Mouse (Mus musculus) ovary, postnatal 14 days (tissue): ENCODE measurements around the gene Elmo2.

Experiments
- DNase-seq: peaks from one replicate; pipeline ENCODE4 v3.0.0; 2022; ENCODE audit warnings: low spot score

Gene Elmo2

GRCm38 (mm10) chr2:165323484-165323883, 2.8 kb downstream of the Elmo2 start:
- no peak for DNase-seq

DNA sequence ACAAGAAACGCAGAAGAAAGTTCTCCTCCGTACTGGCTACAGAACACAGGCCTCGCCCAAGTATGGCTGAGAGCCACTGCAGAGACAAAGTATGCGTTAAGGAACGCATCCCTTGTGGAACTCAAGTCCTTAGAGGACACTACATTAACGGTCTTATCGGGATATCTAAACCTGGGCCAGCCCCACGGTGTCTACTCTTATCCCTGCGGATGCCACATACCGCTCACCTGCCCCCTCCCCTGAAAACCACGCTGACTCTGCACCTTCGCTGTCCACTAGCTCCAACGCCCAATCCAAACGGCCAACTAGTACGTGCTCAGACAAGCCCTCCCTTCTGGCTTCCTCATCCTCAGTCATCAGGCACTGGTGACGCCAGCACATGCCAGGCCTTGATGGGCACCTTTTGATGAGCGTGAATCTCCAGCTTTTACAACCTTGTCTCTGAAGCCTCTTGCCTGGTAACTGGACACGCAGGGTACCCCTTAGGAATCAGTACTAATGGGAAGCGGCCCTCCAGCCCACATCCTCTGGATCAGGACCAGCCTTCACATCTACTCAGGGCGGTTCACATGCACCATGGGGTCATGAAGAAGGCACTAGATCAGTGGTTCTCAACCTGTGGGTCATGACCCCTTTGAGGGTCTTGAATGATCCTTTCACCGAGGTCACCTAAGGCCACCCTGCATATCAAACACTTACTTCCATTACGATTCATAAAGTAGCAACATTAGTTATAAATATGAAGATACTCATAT, 4.1 kb downstream of the Elmo2 start:
- no peak for DNase-seq

GRCm38 (mm10) chr2:165321381-165321888, 4.8 kb downstream of the Elmo2 start:
- DNase-seq = no peak

DNA sequence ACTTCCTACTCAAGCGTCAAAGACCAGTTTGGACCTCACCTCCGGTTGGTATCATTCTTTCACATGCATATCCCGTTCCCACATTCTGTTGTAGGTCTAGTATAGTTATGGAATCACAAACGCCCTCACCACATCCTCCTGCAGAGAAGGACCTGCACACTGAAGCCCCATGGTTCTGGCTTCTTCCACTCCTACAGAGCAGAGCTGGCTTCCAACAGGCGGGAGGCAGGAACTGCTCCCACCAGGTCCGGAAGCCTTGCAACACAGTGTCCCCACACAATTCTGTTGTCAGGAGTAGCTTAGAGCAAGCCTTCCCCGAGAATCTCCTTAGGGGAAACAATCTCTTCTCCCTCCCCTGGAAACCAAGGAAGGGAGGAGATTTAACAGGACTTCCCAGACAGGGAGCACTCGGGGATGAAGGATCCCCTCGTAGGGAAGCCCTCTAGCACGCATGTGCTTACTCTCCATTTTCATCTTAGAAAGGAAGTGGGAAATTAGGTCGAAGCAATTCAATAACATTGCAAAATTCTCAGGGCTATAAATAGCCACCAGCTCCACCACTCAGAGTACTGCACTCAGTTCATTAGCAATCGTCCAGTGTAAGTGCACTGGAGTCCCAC, 5.6 kb downstream of the Elmo2 start:
- no peak for DNase-seq

DNA sequence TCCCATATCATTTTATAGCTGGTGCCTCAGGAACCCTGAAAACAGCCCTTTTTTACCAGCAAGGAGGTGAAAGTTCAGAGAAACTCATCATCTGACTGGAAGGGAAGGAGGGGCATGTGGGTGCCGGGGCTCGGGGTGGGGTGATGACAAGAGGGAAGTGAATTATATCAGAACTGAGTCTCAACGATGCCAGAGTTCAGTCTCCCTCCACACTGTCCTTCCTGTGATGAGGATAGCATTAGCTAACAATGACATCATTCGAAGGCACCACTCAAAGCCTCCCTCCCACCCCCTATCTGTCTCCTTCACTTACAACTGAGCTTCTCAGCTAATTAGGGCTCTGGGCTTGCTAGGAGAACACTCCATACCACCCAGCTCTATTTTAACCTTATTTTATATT, 6.8 kb downstream of the Elmo2 start:
- no peak for DNase-seq

GRCm38 (mm10) chr2:165318941-165319340, 7.3 kb downstream of the Elmo2 start:
- DNase-seq = no peak

DNA sequence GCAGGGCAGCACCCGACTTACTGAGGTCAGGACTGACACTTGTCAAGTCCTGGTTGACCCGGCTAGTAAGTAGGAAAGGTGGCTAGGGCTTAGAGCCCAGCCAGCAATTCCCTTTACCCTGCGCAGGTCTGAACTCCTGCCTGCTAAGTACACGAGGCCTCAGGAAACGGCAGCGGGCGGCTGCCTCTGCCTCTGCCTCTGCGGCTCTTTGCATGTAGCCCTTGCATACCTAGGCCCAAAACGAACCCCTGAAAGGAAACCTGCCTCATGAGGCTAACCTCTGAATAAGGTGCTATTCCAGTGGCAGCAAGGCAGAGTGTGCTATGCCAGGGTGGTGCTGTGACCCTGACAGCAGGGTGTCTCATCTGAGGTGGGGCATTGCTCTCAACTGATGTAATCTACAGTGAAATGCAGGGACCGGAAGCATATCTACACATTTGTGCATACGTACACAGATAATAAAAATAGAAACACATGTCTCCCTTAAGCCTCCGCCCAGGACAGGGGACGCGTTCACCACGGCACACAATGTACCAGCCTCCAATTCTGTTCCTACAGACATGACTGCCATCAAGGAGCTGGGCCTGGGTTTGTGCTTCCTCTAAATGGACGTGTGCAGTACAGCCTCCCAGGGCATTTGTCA, 8.5 kb downstream of the Elmo2 start:
- no peak for DNase-seq

DNA sequence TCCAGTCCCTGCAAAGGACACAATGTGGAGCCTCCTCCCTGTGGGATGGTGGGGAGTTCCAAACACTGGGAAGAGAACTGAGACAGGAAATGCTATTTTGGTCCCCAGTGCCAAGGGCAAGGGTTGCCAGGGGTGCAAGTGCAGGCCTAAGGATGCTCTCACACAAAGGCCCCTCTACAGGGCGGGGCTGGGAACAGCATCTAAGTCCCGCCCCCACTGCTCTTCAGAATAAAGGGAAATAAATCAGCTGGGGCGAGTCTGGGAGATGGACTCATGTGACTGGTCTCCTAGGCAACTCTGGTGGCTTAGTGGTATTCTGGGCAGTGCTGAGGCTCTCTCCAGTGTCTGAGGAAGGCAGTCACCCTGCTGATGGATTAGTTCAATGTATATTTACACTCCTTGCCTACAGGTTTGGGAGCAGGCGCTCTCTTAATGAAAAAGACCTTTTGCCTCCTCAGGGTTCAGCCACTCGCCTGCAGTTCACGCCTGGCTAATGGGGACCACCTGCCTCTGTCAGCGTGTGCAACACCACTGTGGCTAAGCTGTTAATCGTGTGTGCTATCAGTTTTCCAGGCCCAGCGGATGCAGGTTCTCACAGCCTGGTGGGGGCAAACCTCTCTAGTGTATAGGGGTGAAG, 9.3 kb downstream of the Elmo2 start:
- no peak for DNase-seq

DNA sequence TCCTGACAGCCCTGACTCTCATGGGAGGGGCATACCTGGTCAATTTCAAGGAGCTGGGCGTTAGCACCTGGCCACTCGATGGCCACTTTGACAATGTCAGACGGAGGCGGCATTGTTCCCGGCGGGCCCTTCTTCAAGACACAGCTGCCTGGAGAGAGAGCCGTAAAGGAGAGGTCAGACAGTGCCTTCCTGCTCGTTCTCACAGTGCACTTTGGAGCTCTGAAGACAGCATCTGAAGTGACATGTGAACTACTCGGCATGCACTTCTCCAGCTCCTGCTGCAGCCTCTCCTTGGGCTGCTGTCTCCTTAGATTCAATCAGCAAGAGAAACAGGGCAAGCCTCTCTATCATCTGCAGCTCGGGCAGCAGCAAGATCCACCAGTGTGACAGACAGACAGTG, 10.1 kb downstream of the Elmo2 start:
- DNase-seq = no peak

GRCm38 (mm10) chr2:165314197-165314596, 12.1 kb downstream of the Elmo2 start:
- DNase-seq = no peak

- no peak for DNase-seq
These were observed 13.9 kb downstream of the Elmo2 start for GRCm38 (mm10) chr2:165312381-165312780.

GRCm38 (mm10) chr2:165311577-165311976, 14.7 kb downstream of the Elmo2 start:
- no peak for DNase-seq

DNA sequence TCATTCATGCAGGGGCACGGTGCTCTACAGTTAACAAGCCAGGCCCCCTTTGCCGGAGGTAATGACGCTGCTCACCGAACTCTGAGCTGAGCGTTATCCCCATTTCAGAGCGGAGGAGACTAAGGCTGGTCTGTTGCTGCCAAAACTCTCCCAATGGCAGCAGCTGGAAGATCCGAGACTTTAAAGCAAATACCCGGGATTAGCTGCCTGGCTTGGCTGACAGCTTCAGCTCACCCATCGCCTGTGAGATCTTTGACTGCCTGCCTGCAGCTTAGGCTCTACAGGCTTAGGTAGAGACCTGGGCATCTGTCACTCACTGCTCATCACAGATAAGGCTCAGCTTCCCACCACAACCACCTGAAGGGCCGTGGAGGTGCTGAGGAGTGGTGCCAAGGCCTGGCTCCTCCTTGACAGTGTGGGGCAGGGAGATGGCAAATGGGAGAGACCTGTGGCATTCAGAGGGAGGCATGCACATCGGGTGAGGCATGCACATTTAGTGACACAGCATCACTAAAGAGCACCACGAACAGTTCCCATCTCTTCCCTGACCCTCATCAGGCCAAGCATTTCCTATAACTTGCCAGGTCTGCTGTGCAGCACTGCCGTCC, 15.4 kb downstream of the Elmo2 start:
- DNase-seq = no peak

DNA sequence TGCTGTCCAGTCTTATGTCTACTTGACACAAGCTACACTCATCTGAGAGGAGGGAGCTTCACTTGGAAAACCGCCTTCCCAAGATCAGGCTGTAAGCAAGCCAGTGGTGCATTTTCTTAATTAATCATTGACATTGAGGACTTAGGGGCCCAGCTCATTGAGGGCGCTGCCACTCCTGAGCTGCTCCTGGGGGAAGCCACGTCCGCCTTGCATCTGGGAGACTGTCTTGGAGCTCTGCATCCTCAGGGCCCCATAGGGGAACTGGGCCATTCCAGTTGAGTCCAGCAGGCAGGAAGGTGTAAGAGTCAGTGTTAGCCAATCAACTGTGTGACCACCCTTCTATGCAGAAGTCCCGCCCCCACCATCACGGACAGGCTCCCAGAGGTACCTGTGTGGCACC, 18.5 kb downstream of the Elmo2 start:
- no peak for DNase-seq

DNA sequence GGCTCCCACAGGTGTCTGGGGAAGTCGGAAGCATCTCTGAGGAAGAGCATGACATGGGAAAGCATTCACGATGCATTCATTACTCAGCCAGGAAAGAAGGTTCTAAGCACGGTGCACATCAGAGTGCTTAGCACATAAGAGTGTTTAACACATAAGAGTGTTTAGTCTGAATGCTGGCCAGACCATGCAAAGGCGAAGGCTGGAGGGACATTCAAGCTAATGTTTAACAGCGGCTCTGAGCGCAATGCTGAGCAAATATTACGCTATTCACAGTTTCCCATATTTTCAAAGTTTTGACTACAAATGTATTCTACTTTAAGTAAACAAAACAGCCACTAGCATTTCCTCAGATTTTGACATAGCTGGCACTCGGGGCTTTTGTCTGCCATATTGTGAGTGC, 20.8 kb downstream of the Elmo2 start:
- DNase-seq = no peak

GRCm38 (mm10) chr2:165304819-165305218, 21.5 kb downstream of the Elmo2 start:
- DNase-seq = no peak

DNA sequence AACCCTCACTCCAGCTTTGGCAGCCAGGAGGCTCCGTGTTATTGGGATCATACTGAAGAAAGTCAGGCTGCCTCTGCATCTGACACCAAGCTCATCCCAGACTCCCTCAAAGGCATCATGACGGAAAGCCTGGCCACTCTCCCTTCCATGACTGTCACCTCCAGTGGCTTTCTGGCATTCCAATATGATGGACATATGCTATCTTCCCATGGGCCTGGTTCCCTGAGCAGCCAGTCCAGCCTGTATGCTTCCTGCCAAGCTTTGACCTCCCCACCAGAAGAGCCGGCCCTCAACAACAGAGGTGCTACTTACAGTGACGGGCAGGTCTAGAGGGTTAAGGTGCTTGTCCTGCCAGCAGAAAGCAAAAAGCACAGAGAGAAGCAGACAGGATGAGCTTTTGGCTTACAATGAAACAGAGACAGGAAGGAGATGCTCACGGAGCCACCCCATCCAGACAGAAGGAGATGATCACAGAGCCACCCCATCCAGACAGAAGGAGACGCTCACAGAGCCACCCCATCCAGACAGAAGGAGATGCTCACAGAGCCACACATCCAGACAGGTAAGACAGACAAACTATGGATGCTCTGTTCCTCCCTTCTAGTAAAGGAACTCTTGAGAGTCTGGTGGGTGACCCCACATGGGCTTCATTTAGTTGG, 22.8 kb downstream of the Elmo2 start:
- DNase-seq = no peak

DNA sequence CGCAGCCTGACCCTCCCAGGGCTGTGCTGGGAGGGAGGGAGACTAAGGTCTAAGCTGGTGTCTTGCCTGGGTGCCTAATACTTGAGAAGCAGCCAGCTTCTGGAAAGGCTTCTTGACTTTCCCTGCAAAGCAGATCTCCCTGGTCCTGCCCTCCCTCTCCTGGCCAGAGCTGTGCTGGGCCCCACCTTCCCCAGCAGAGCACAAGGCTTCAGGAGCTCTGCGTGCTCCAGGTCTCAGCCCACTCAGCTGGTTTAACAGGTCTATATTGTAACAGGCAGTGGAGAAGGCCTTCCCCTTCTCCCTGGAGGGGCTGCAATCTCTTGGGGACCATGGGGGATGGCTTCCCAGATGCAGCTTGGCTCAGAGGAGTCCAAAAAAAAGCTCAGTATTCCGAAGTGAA, 24.9 kb downstream of the Elmo2 start:
- DNase-seq = no peak

GRCm38 (mm10) chr2:165300885-165301284, 25.4 kb downstream of the Elmo2 start:
- no peak for DNase-seq

DNA sequence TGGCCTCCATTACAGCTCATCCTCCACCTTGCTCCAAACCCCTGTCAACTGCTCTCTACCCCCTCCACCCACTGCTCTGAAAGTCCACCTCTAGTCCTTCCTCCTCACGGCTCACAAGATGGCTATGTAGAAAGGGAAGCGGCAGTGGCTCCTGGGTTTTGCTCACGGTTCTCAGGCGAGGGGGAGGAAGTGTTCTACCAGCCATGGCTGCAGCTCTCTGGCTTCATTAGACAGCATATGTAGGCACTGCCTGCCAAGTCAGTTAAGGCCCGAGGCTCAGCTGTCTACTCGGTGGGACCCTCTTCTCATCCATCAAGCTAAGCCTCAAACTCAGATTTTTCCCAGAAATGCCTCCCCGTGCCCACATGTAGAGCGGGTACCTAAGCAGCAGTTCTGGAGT, 25.9 kb downstream of the Elmo2 start:
- DNase-seq = no peak

GRCm38 (mm10) chr2:165297429-165297828, 28.9 kb downstream of the Elmo2 start:
- DNase-seq = no peak

- no peak for DNase-seq
These were observed 29.7 kb downstream of the Elmo2 start for GRCm38 (mm10) chr2:165296571-165296970.
